Mouse (Mus musculus) lung, postnatal 0 days (tissue): Measurements from ENCODE around the gene Pigl.
"Not testable (repeated sequence)": the region's sequence is repeated elsewhere in the genome, so short reads cannot be mapped to it uniquely, and the experiment has no call there.

ENCODE experiments used
- CTCF ChIP-seq: IDR thresholded peaks from 2 replicates; pipeline ENCODE4 v1.5.1; 2016; ENCODE audit warnings: antibody characterized with exemption, mild to moderate bottlenecking
- EP300 ChIP-seq: IDR thresholded peaks from 2 replicates; pipeline ENCODE4 v1.6.1; 2016; ENCODE audit warnings: antibody characterized with exemption, mild to moderate bottlenecking, control low read depth

DNA sequence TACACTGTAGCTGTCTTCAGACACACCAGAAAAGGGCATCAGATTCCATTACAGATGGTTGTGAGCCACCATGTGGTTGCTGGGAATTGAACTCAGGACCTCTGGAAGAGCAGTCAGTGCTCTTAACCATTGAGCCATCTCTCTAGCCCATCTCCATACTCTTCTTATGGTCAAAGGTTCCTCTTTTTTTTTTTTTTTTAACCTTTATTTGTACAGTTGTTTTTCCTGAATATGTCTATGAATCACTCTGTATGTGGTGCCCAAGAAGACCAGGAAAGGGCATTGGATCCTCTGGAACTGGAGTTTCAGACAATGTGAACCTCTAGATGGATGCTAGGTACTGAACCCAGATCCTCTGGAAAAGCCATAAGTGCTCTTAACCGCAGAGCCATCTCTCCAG, 4.3 kb downstream of the Pigl start:
- TF ChIP-seq CTCF, EP300: not testable (repeated sequence)
